ENCODE assay signal across 20 mouse cellular contexts in genomic region chr11:81163056-81163455, GRCm38 (mm10).
DNase-seq lines count a peak whose midpoint lies in the region; ATAC-seq lines count a peak whose summit lies in the region.
"Had no signal": no experiment of that assay in that cellular context is flagged by ENCODE, and none has a peak within 500 bp of the region (broad histone marks: within the 10 kb centered on the region; RNA-seq: fewer than 3 reads in every experiment).

No protein-coding gene starts in this region.

- intact Hi-C loops in heart, postnatal 14 days (cut with DNase I): no loop called here

- peak; percentile 66 for DNase-seq in heart, adult 11 months
- DNase-seq in heart, postnatal 14 days: no peak
- peak; percentile 49 for DNase-seq in ES-CJ7 (ENCODE audit: low read depth, low spot score)
- peak; percentile 56 for DNase-seq in ZHBTc4 (ENCODE audit: low read depth, low spot score)
- DNase-seq: adrenal gland, adult 2 months; adrenal gland, postnatal 10 days; adrenal gland, postnatal 25 days; B cell, adult 2 months; cerebellum, adult 11 months; cerebellum, adult 18-20 months; cerebellum, adult 8-10 months; cerebellum, adult 9-11 months; cerebellum, postnatal 14 days; cerebellum, postnatal 36 days; embryo, embryonic 11 days; forebrain, postnatal 0 days had no signal

- ATAC-seq in erythroblast, adult 5-6 weeks (replicated peaks; ENCODE audit: low FRiP score, poor library complexity, severe bottlenecking): no peak
- ATAC-seq: CD4-positive, CD25-positive, alpha-beta regulatory T cell, adult 4 months; forebrain, embryonic 13.5 days; forebrain, embryonic 15.5 days; forebrain, postnatal 0 days had no signal

Comparison
In these comparisons a context has a peak if more than half of its experiments do, and no peak if none do; other contexts are left out.
1. DNase-seq: peak in heart, adult 11 months (single experiment), ES-CJ7 (single experiment) and ZHBTc4 (single experiment); none in heart, postnatal 14 days (0 of 2).